Mouse (Mus musculus): ENCODE measurements at regions not wholly inside any gene's neighbourhood (a gene's known extent, or its start where the extent isn't known, plus 50 kb on each side); places are given as distances from the start of the nearest gene placed in this dataset.

- in situ Hi-C loops (cut with MboI, MseI): loop anchor here in 1 of 2 experiments (25.0 kb wide), 1 partner anchor 465 kb away; no protein-coding TSS in a partner anchor
These were observed 451.7 kb downstream of the Sox2 start for GRCm38 (mm10) chr3:35101951-35102350.

- in situ Hi-C loops (cut with MboI, MseI): loop anchor here in 1 of 2 experiments (25.0 kb wide), 1 partner anchor 466 kb away; no protein-coding TSS in a partner anchor
These were observed 452.7 kb downstream of the Sox2 start for GRCm38 (mm10) chr3:35102715-35103591.

GRCm38 (mm10) chr3:35104884-35105283 is 454.7 kb downstream of the Sox2 start:
- in situ Hi-C loops (cut with MboI, MseI): loop anchor here in 1 of 2 experiments (25.0 kb wide), 1 partner anchor 468 kb away; no protein-coding TSS in a partner anchor

GRCm38 (mm10) chr3:35106097-35106496 is 455.9 kb downstream of the Sox2 start:
- in situ Hi-C loops (cut with MboI, MseI): loop anchor here in 1 of 2 experiments (25.0 kb wide), 1 partner anchor 469 kb away; no protein-coding TSS in a partner anchor

- in situ Hi-C loops (cut with MboI, MseI): no loop called here
These were observed 483.3 kb downstream of the Sox2 start for GRCm38 (mm10) chr3:35133477-35133876.

- in situ Hi-C loops (cut with MboI, MseI): no loop called here
These were observed 491.5 kb downstream of the Sox2 start for GRCm38 (mm10) chr3:35141500-35142220.

- in situ Hi-C loops (cut with MboI, MseI): no loop called here
These were observed 492.5 kb downstream of the Sox2 start for GRCm38 (mm10) chr3:35142683-35143082.

- in situ Hi-C loops (cut with MboI, MseI): no loop called here
These were observed 495.4 kb downstream of the Sox2 start for GRCm38 (mm10) chr3:35145569-35145968.

- in situ Hi-C loops (cut with MboI, MseI): no loop called here
These were observed 496.5 kb downstream of the Sox2 start for GRCm38 (mm10) chr3:35146681-35147080.

- in situ Hi-C loops (cut with MboI, MseI): no loop called here
These were observed 499.1 kb downstream of the Sox2 start for GRCm38 (mm10) chr3:35149251-35149691.

- in situ Hi-C loops (cut with MboI, MseI): loop anchor here in 1 of 2 experiments (5.0 kb wide), 1 partner anchor 50 kb away; no protein-coding TSS in a partner anchor
These were observed 502.0 kb downstream of the Sox2 start for GRCm38 (mm10) chr3:35152191-35152590.

GRCm38 (mm10) chr3:35154266-35154665 is 504.1 kb downstream of the Sox2 start:
- in situ Hi-C loops (cut with MboI, MseI): loop anchor here in 1 of 2 experiments (5.0 kb wide), 1 partner anchor 48 kb away; no protein-coding TSS in a partner anchor

- in situ Hi-C loops (cut with MboI, MseI): no loop called here
These were observed 518.5 kb downstream of the Sox2 start for GRCm38 (mm10) chr3:35168676-35169075.

GRCm38 (mm10) chr3:35178759-35179440 is 528.7 kb downstream of the Sox2 start:
- in situ Hi-C loops (cut with MboI, MseI): no loop called here

GRCm38 (mm10) chr3:35208526-35208925 is 545.4 kb upstream of the Atp11b start:
- in situ Hi-C loops (cut with MboI, MseI): no loop called here

GRCm38 (mm10) chr3:35219394-35219793 is 534.5 kb upstream of the Atp11b start:
- in situ Hi-C loops (cut with MboI, MseI): no loop called here

- in situ Hi-C loops (cut with MboI, MseI): no loop called here
These were observed 532.7 kb upstream of the Atp11b start for GRCm38 (mm10) chr3:35221183-35221582.

- in situ Hi-C loops (cut with MboI, MseI): no loop called here
These were observed 531.7 kb upstream of the Atp11b start for GRCm38 (mm10) chr3:35222251-35222650.

GRCm38 (mm10) chr3:35225051-35225701 is 528.7 kb upstream of the Atp11b start:
- in situ Hi-C loops (cut with MboI, MseI): no loop called here

GRCm38 (mm10) chr3:35225774-35226365 is 528.0 kb upstream of the Atp11b start:
- in situ Hi-C loops (cut with MboI, MseI): no loop called here

All from T-helper 17 cell (primary cell).